Mouse (Mus musculus): ENCODE results near the gene Cenpi.
"Not testable (repeated sequence)": the region's sequence is repeated elsewhere in the genome, so short reads cannot be mapped to it uniquely, and the experiment has no call there.

Cenpi gene

DNA sequence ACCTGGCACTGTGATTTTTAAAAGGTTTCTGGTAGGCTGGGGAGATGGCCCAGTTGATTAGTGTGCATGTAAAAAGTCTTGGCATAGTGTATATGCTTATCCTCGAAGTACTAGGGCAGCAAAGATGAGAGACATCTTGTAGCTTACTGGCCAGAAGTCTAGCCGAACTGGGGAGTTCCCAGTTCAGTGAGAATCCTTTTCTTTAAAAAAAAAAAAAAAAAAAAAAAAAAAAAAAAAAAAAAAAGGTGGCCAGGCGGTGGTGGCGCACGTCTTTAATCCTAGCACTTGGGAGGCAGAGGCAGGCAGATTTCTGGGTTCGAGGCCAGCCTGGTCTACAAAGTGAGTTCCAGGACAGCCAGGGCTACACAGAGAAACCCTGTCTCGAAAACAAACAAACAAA, 3.3 kb downstream of the Cenpi start:
- H3K27me3 ChIP-seq (ENCODE audit: control insufficient read depth, insufficient read depth, low read length, poor library complexity, severe bottlenecking); DNase-seq (ENCODE audit: low read depth, low spot score); H3K36me3 ChIP-seq (ENCODE audit: control insufficient read depth, insufficient read depth, low read length, poor library complexity, severe bottlenecking): not testable (repeated sequence)

DNA sequence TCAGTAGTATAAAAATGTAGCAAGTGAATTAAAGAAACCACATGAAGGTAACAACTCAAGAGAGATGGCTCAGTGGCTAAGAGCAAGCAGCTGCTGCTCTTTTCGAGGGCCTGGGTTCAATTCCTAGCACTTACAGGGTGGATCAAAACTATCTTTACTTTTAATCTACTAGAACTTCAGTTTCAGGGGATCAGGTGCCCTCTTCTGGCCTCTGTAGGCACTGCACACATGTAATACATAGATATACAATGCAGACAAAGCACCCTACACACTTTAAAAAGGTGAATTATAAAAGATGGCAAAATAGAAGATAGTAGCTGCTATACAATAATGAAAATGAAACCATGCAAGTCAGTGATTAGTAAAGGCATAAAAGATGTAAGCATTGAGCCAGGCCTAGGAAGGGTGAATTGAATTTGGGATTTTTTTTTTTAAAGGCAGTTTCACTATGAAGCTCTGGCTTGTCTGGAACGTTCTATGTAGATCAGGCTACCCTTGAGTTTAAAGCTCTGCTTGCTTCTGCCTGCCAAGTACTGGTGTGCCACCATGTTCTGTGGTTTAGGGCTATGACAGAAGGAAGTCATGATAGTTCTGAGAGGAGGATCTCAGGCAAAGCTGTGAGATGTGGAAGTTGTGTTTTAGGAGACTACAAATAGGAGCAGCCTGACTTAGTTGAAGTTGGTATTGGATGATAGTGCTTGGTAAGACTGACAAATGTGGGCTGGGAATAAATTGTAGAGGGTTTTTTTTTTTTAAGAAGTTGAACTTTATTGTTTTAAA, 11.5 kb downstream of the Cenpi start:
- peak; percentile 62 for DNase-seq (ENCODE audit: low read depth, low spot score)
- H3K36me3 ChIP-seq (ENCODE audit: control insufficient read depth, insufficient read depth, low read length, poor library complexity, severe bottlenecking): no peaks in the 10 kb centered on the region
- H3K27me3 ChIP-seq (ENCODE audit: control insufficient read depth, insufficient read depth, low read length, poor library complexity, severe bottlenecking): no peaks in the 10 kb centered on the region

DNA sequence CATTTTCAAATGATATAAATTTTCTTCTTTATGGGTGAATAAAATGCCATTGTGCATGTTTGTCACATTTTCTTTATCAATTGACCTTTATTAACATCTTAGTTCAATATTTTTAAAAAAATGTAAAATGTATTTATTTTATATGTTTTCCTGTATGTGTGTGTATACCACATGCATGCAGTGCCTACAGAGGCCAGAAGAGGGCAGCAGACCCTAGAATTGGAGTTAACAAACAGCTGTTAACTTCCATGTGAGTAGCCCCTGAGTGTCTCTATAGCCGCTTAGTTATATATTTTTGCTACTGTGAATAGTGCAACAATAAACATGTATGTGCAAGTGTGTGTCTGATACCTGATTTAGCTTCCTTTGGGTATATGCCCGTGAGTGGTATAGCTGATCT, 25.4 kb downstream of the Cenpi start:
- Histone ChIP-seq H3K36me3 (ENCODE audit: control insufficient read depth, insufficient read depth, low read length, poor library complexity, severe bottlenecking) (no peaks in the 10 kb centered on the region), H3K27me3 (ENCODE audit: control insufficient read depth, insufficient read depth, low read length, poor library complexity, severe bottlenecking) (no peaks in the 10 kb centered on the region)
- DNase-seq (ENCODE audit: low read depth, low spot score): peak; percentile 33

DNA sequence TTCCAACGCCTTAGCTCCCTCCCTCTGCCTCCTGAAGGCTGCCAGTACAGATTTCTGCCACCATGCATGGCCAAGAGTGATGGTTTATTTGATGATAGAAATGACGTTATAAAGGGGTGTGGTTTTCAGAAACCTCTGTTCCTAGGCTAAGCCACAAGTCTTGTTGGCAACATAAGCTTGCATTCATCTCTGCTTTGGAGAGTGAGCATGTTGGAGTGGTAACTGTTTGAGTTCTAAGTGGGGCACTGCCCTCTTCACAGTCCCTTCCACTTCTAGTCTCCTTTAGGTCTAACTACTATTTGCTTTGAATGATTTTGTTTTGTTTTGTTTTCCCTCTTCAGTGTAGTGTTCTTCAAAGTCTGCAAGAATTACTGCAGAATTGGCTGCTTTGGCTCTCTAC, 34.9 kb downstream of the Cenpi start:
- no peak for DNase-seq (ENCODE audit: low read depth, low spot score)

DNA sequence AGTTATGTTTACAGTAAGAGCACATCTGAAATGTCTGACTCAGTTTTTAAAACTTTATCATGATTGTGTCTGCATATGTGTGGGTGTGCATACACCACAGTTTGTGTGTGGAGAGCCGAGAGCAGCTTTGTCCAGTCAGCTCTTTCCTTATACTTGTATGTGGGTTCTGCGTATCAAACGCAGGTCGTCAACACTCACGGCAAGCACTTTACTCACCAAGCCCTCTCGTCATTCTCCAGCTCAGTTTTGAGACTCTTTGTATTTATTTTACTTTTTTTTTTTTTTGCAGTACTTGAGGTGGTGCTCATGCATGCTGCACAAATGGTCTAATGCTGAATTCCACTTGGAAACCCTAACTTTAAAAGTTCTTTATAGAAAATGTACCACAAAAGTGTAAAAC, 42.3 kb downstream of the Cenpi start:
- Histone ChIP-seq H3K27me3 (ENCODE audit: control insufficient read depth, insufficient read depth, low read length, poor library complexity, severe bottlenecking) (no peaks in the 10 kb centered on the region), H3K36me3 (ENCODE audit: control insufficient read depth, insufficient read depth, low read length, poor library complexity, severe bottlenecking) (no peaks in the 10 kb centered on the region)
- no peak for DNase-seq (ENCODE audit: low read depth, low spot score)

More for the DNA sequence above, 34.9 kb downstream of the Cenpi start:
- no peaks in the 10 kb centered on the region for H3K36me3 ChIP-seq (ENCODE audit: control insufficient read depth, insufficient read depth, low read length, poor library complexity, severe bottlenecking)
- H3K27me3 ChIP-seq (ENCODE audit: control insufficient read depth, insufficient read depth, low read length, poor library complexity, severe bottlenecking): no peaks in the 10 kb centered on the region

DNA sequence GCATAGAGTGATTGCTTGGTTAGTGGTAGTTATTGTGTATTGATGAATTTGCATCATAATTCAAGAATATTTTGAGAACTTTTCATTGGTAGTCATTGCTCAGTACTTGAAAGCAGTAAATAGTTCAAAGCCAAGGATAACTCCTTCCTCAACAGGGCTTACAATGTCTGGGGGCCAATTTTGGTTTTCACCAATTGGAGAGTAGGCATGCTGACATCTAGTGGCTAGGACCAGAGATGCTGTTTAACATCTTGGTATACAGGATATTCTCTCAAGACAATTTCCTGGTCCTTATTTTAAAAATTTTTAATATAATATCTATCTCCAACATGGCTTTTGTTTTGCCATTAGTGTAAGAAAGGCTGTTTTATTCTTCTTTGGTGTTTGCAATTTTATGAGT, 46.0 kb downstream of the Cenpi start:
- peak; percentile 24 for DNase-seq (ENCODE audit: low read depth, low spot score)
- Histone ChIP-seq H3K27me3 (ENCODE audit: control insufficient read depth, insufficient read depth, low read length, poor library complexity, severe bottlenecking) (no peaks in the 10 kb centered on the region), H3K36me3 (ENCODE audit: control insufficient read depth, insufficient read depth, low read length, poor library complexity, severe bottlenecking) (no peaks in the 10 kb centered on the region)

DNA sequence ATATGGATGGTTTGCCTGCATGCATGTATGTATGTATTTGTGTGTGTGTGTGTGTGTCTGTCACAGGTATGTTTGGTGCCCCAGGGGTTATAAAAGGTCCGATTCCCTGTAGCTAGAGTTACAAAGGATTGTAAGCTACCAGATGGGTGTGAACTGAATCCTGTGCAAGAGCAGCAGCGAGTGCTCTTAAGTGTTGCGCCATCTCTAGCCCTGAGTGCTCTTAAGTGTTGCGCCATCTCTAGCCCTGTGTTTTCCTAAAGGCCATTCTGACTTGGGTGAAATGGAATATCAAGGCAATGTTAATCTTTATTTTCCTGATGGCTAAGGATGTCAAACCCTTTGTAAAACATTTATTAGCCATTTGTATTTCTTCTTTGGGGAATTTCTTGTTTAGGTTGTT, 51.5 kb downstream of the Cenpi start:
- no peak for DNase-seq (ENCODE audit: low read depth, low spot score)
- no peaks in the 10 kb centered on the region for H3K27me3 ChIP-seq (ENCODE audit: control insufficient read depth, insufficient read depth, low read length, poor library complexity, severe bottlenecking)
- no peaks in the 10 kb centered on the region for H3K36me3 ChIP-seq (ENCODE audit: control insufficient read depth, insufficient read depth, low read length, poor library complexity, severe bottlenecking)

DNA sequence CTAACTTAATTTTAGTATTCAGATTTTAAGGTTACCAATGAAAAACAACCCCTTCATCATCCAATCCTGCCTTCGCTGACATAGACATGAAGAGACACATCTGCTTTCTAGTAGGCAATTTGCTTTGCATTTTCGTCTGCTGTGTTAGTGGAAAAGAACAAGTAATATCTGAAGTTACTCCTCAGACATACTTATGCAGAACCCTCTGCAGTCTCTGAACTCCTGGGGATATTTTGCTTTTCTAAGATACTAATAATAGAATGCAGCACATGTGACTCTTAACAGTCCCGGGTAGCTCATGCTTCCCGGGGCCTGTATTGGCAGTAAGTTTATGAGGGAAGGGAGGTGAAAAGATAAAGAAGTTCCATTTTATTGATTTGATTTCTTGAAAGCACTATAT, 54.3 kb downstream of the Cenpi start:
- DNase-seq (ENCODE audit: low read depth, low spot score): no peak
- H3K36me3 ChIP-seq (ENCODE audit: control insufficient read depth, insufficient read depth, low read length, poor library complexity, severe bottlenecking): no peaks in the 10 kb centered on the region
- H3K27me3 ChIP-seq (ENCODE audit: control insufficient read depth, insufficient read depth, low read length, poor library complexity, severe bottlenecking): no peaks in the 10 kb centered on the region

DNA sequence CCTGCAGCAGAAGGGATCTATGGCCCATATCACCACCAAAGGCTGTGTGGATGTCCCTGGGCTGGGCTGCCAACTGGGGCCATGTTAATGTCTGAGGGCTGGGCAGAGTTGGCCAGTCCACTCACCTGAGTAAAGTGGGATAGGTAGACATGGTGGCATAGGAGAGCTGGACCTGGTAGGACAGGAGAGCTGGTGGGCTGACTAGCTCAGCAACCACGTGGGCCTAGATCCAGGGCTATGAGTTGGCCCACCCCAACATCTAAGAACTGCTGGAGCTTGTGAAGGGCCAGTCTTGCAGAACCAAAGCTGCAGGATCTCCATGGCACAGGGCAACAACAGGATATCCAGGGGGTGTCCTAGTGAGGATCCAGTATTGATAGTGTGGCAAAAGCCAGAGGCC, 57.5 kb downstream of the Cenpi start:
- no peaks in the 10 kb centered on the region for H3K36me3 ChIP-seq (ENCODE audit: control insufficient read depth, insufficient read depth, low read length, poor library complexity, severe bottlenecking)
- no peak for DNase-seq (ENCODE audit: low read depth, low spot score)
- H3K27me3 ChIP-seq (ENCODE audit: control insufficient read depth, insufficient read depth, low read length, poor library complexity, severe bottlenecking): no peaks in the 10 kb centered on the region

DNA sequence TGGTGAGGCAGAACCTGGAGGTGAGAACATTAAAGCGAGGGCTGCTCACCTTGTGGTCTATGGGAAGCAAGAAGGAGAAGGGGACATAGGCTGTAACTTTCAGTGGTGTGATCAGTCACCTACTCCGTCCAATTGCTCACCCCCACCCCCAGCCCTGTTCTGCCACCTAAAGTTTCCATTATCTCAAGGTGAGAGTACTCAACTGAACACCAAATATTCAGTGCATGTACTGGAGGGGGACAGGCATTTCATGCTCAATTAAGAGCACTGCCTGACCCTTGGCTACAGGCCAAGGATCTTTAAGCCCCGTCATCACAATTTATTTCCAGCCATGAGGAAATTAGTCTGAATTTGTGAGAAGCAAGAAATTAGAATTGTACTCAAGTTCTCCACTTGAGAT, 58.7 kb downstream of the Cenpi start:
- H3K27me3 ChIP-seq (ENCODE audit: control insufficient read depth, insufficient read depth, low read length, poor library complexity, severe bottlenecking): no peaks in the 10 kb centered on the region
- no peaks in the 10 kb centered on the region for H3K36me3 ChIP-seq (ENCODE audit: control insufficient read depth, insufficient read depth, low read length, poor library complexity, severe bottlenecking)
- DNase-seq (ENCODE audit: low read depth, low spot score): no peak

DNA sequence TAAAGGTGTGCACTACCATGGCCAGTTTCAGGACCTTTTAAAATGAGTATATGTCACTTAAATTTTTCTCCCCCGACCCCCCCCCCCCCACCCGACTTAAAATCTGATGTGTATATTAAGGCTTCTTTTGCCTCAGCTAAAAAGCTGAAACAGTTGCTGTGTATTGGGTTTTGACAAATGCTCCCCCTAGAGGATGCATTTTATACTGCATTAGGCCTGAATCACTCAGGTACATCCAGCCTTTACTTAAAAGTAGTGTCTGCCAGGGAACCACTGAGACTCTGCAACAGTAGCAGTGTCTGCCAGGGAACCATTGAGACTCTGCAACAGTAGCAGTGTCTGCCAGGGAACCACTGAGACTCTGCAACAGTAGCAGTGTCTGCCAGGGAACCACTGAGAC, 63.4 kb downstream of the Cenpi start:
- peak; percentile 57 for DNase-seq (ENCODE audit: low read depth, low spot score)
- Histone ChIP-seq H3K36me3 (ENCODE audit: control insufficient read depth, insufficient read depth, low read length, poor library complexity, severe bottlenecking) (no peaks in the 10 kb centered on the region), H3K27me3 (ENCODE audit: control insufficient read depth, insufficient read depth, low read length, poor library complexity, severe bottlenecking) (no peaks in the 10 kb centered on the region)

DNA sequence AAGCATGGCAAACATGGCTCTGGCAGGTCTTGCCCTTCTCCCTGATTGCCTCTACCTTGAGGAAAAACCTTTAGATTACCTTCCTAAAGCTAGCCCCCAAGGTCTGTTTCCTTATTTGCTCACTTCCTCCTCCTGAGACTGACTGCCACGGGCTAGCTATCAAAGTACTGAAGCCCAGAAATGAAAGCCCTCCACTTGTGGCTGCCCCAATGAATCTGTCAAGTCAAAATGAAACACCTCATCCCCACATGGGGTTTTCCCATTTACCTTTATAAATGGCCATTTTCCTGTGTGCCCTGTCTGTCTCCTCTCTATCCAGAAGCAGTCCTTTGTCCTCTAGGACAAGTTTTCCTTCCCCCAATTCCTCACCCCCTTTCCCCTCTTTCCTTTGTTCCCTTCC, 66.3 kb downstream of the Cenpi start:
- peak; percentile 25 for DNase-seq (ENCODE audit: low read depth, low spot score)
- no peaks in the 10 kb centered on the region for H3K27me3 ChIP-seq (ENCODE audit: control insufficient read depth, insufficient read depth, low read length, poor library complexity, severe bottlenecking)
- H3K36me3 ChIP-seq (ENCODE audit: control insufficient read depth, insufficient read depth, low read length, poor library complexity, severe bottlenecking): no peaks in the 10 kb centered on the region

DNA sequence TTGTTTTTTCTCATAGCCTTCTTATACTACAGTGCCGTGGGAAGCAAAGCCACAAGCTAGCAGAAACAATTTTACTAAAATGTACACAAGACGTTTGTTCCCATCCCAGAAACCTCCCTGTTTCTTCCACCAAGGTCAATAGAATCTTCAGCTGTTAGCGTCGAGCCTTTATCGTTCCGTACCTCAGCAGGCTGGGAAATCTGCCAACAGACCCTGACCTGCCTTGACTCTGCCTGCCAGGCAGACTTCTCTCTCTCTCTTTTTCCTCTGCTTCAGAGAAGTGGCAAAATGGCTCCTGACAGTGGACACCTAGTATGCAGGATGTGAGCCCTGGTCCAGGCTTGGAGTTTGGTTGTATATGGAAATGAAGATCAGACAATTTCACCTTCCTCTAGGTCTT, 77.0 kb downstream of the Cenpi start:
- Histone ChIP-seq H3K27me3 (ENCODE audit: control insufficient read depth, insufficient read depth, low read length, poor library complexity, severe bottlenecking) (no peaks in the 10 kb centered on the region), H3K36me3 (ENCODE audit: control insufficient read depth, insufficient read depth, low read length, poor library complexity, severe bottlenecking) (no peaks in the 10 kb centered on the region)
- no peak for DNase-seq (ENCODE audit: low read depth, low spot score)

DNA sequence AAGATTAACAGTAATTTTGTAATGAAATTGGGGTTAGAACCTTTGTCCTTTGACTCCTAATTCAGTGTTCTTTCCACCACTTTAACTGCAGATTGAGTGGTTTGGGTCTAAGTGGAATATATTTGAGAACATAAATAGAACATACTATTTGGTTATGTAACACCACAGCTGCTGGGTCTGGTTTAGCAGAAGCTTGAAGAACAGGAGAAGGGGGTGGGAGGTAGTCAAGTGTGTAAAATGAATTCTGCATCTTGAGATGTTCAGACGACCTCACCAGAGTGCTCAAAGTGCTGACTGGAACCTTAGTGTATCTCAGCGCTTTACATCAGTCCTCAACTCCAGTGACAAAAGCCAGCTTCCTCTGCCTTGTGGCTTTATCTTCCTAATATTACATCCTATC, 91.1 kb downstream of the Cenpi start:
- no peaks in the 10 kb centered on the region for H3K27me3 ChIP-seq (ENCODE audit: control insufficient read depth, insufficient read depth, low read length, poor library complexity, severe bottlenecking)
- no peak for DNase-seq (ENCODE audit: low read depth, low spot score)
- no peaks in the 10 kb centered on the region for H3K36me3 ChIP-seq (ENCODE audit: control insufficient read depth, insufficient read depth, low read length, poor library complexity, severe bottlenecking)

DNA sequence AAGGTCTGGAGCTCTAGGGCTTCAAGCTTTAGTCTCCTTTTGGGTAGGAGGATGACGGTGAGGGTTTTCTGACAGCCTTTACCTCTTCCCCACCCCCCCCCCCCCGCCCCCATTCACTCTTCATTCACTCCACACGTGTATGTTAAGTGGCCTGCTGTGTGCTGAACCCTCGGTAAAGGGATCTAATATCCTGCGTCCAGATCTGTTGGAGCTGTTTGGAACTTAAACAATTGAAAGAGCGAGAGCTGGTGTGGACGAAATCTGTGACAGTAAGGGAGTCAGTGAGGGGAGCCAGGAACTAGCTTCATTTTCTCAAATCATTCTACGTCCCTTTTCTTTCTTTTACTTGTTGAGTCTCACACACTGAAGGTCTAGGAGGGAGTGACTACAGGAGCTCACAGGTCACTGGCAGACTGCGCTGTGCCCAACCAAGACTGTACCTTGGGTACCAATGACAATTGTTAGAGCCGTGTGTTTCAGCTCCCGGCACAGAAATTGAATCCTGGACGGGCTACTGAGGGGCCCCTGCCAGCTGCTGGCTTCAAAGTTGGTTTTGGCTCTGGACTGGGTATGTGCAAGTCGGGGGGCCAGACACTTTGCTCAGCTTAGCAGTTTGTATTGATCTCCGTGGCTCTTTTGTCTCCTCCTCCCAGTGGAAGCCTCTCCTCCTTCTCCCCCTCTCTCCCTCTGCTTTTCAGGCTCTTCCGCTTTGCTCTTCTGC, 96.1 kb downstream of the Cenpi start, which contains the start of gene Drp2:
TSS of gene Drp2 (plus strand) at position 689 of the 721 bp plus-strand sequence.
- Histone ChIP-seq H3K36me3 (ENCODE audit: control insufficient read depth, insufficient read depth, low read length, poor library complexity, severe bottlenecking) (no peaks in the 10 kb centered on the region), H3K27me3 (ENCODE audit: control insufficient read depth, insufficient read depth, low read length, poor library complexity, severe bottlenecking) (no peaks in the 10 kb centered on the region)
- peak; percentile 0 for DNase-seq (ENCODE audit: low read depth, low spot score)

Measured in splenic B cell, adult 2 months (primary cell).